Mouse (Mus musculus): Measurements from ENCODE around the gene Dhx38.
A peak's percentile ranks its signal among the peaks of the same experiment; 100 is the strongest.

Dhx38 gene

GRCm38 (mm10) chr8:109565498-109566333 lies at the start of gene Dhx38, which contains the start of gene Txnl4b:
TSS of gene Dhx38 (minus strand) at chr8:109565861.
TSS of gene Txnl4b (plus strand) at chr8:109565892.
- DNase-seq = peak; percentile 98 to 99

GRCm38 (mm10) chr8:109614243-109615210 lies 48.9 kb upstream of the Dhx38 start, which contains the start of gene Pkd1l3:
TSS of gene Pkd1l3 (plus strand) at chr8:109614517.
- no peak for DNase-seq

- peak; percentile 11 to 20 for DNase-seq
Observed at GRCm38 (mm10) chr8:109609153-109609502, 43.5 kb upstream of the Dhx38 start.

DNA sequence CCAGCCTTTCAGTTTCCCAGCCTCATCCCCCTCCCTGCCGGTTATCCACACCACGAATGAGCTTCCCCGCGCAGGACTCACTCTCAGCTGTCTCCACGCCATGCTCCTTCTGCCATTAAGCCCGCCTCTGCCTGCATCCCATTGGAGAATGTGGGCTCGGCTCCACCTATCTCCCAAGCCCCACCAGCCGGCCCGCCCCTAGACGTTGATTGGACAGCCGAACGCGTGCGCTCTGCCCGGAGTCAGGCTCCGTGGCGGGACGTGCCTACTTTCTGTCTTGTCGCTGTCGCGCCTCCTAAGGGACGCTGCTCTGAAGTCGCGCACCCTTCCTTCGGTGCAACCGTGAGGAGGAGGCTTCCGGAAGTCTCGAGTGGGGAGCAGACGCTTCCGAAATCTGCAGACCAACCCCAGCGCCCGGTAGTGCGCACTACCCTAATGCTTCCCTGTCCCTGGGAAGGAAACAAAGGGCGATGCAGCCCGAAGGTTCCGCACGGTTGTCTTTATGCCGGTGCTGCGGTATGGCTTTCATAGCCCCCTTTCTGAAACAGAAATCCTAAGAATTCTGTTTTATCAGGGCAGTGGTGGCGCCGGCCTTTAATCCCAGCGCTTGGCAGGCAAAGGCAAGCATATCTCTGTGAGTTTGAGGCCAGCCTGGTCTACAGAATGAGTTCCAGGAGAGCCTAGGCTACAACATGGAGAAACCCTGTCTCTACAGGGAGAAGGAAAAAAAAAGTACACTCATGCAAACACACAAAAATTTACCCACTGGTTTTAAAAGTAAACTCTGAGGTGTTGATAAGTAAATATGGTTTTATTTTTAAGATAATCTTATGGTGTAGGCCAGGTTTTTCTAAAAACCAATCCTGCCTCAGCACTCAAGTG lies 42.9 kb upstream of the Dhx38 start, which contains the start of gene Dhodh:
Gene Dhodh (minus strand): TSS at position 403 of the 882 bp plus-strand sequence.
- peak; percentile 95 to 97 for DNase-seq

DNA sequence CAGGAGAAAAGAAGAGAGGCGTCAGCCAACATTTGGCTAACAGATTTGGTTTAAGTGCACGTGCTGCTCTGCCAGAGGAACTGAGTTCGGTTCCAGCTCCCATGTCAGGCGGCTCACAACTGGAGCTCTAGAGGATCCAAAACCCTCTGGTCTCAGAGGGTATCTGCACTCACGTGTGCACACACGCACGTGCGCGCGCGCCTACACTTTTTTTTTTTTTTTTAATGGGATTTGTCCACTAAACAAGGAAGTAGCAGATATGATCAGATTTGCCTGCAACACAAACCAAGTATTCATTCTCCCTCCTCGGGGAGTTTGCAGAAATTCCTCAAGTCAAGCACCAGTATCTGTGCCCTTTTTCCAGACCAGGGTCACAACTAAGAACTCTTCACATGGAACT lies 42.0 kb upstream of the Dhx38 start:
- DNase-seq = no peak

- no peak for DNase-seq
Observed at GRCm38 (mm10) chr8:109606725-109607124, 41.1 kb upstream of the Dhx38 start.

DNA sequence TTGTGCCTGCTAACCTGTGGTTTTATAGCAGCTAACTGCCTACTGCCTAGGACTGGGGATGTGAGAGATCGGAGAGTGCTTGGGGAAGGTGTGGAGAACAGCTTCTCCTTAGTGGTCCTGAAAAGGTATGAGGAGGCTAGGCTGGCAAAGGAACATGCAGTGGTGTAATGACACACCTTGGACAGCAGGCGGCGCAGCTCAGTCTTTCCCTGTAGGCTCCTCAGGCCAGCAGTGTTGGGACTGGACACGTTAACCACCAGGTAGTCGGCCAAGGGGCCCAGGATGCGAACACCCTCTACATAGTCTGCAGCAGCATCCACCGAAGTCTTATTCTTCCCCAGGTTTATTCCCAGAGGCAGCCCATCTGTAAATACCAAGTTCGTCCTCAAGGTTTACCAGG lies 30.2 kb upstream of the Dhx38 start:
- DNase-seq = peak; percentile 29 to 42

GRCm38 (mm10) chr8:109593117-109593788 lies 27.6 kb upstream of the Dhx38 start:
- DNase-seq = no peak

DNA sequence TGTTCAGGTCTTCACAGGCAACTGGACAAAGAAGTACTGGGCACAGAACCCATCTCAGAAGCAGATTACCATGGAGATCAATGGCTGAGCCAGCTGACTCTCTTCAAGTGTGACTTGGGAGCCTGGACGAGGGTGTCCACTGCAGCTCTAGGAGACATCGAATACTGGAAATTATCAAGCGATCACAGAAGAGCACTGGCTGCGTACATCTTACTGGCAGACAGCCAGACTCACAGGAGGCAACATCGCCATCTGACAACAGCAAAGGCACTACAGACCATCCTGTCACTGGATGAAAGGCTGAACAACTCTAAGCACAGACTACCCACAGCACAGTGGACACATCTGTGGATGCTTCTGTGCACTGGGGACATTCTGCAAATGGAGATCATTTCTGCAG lies 26.5 kb upstream of the Dhx38 start:
- DNase-seq = no peak

- no peak for DNase-seq
Observed at GRCm38 (mm10) chr8:109591367-109591766, 25.7 kb upstream of the Dhx38 start.

GRCm38 (mm10) chr8:109590901-109591300 lies 25.2 kb upstream of the Dhx38 start:
- no peak for DNase-seq

DNA sequence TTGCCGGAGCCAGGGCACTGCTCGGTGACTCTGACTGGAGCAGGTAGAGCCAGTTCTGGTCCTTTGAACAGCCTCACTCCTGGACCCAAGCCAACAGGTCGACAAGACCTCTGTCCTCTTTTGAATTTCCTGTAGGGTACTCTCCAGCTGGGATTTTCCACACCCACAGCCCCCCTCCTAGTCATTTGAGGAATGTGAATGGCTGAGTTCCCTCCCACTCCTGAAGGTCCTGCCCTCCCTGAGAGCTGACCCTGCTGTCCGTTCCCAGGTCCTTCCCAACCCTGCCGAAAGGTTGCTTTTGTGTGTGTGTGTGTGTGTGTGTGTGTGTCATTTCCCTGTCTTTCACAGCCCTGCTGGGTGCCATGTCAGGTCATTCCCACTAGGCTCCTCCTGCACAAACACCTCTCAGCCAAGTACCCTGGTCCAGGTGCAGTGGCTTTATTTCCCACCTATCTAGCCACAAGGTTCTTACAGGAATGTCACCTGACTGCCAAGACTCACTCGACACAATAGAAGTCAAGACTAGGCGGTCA lies 21.4 kb upstream of the Dhx38 start:
- no peak for DNase-seq

DNA sequence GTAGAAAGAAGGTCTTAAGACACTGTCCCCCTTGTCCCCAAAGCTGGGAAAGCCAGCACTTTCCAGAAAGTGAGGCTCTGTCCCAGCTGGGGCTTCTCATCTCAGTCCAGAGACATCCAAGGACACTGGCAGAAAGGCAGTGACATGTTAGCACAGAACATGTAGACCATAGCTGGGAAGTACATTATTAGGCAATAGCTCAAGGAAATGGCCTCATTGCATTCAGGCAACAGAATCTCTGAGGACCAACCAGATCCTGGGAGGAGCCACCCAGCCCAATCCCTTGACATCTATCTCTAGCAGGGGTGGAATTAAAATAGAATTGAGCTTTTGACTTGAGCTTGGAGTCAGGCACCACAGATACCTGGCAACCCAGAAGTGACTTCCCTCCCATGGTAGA lies 20.0 kb upstream of the Dhx38 start:
- DNase-seq = no peak

- no peak for DNase-seq
Observed at GRCm38 (mm10) chr8:109584830-109585229, 19.2 kb upstream of the Dhx38 start.

DNA sequence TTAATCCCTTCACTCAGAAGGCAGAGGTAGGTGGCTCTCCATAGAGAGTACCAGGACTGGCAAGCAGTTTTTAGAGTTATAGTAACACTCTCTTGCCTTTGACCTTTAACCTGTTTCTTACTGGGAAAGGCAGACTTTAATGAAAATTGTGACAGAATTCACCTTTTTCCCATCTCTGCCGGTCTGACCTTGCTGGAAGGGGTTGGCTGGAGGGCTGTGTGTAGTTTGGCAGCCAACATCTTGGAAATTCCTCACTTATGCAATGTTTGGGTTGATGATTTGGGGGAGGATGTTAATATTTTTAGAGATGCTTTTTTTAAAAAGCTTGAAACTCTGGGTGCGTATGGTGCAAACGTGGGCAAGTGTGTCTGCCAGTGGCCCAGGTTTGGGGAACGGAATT lies 18.6 kb upstream of the Dhx38 start:
- no peak for DNase-seq

GRCm38 (mm10) chr8:109578900-109579301 lies 13.2 kb upstream of the Dhx38 start, which contains the start of gene Hp:
TSS of gene Hp (minus strand) at chr8:109579172.
- no peak for DNase-seq

DNA sequence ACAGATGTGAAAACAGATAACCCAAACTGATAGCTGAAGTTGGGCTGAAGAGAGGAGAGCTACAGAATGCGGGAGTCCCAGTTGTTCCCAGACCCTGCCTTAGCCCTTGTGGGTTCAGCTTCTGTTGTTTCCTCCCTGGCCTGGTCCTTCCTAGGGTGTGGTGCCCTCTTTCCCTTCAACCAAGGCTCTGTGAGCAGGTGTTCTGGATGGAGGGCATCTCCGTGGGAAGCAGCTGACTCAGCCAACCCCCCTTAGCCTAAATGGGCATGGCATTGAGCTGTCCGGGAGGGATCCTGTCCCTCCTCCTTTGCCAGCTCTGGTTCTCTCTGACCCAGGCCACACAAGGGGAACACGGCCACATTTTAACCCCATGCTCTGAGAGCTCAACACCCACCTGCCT lies 10.7 kb upstream of the Dhx38 start:
- DNase-seq = no peak

DNA sequence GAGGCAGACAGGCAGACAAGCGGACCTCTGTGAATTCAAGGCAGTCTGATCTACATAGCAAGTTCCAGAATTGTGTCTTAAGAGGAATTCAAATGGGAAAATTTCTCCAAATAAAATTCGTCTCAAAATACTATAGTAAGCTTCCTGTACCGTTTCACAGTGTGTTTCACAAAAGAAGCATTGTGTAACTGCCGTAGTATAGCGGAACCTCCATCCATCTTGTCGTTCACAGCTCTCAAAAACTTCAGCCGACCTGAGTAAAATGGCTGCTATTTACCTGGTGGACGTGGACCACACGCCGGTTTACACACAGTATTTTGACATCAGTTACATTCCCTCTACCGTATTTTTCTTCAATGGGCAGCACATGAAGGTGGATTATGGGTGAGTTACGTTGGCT lies 5.5 kb upstream of the Dhx38 start:
- no peak for DNase-seq

- no peak for DNase-seq
Observed at GRCm38 (mm10) chr8:109564766-109565165, 895 bp downstream of the Dhx38 start.

GRCm38 (mm10) chr8:109563881-109564280 lies 1.8 kb downstream of the Dhx38 start:
- DNase-seq = no peak

- DNase-seq = no peak
Observed at GRCm38 (mm10) chr8:109551663-109552062, 14.0 kb downstream of the Dhx38 start.

Measured in cerebellum, postnatal 36 days (tissue).